Mouse (Mus musculus): Measurements from ENCODE around the gene Tmem236.

Gene Tmem236

DNA sequence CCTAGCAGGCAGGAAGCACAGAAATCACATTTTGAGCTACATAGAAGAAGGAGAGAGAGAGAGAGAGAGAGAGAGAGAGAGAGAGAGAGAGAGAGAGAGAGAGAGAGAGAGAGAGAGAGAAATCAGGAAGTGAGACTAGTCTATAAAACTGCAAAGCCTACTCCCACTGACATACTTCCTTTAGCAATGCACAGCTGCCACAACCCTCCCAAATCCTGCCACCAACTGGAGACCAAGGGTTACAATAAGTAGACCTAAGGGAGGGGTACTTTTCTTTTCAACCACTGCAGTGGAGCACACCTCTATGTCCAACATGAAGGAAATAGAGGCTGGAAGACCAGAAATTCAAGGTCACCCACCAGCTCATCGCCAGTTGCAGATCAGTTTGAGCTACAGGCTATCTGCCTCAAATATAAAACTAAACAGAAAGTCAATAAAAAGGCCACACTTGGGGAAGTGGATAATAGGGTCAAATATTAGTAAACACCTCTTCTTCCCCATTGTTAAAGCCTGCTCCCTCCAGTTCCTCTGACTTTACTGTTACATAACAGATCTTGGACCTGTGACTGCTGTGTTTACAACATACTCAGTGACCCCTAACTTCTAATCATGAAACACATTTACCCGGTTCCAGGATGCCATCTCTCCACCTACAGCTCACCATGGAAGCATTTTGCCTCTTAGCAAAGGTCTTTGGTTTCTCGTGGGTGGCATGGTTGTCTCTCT is 75.7 kb downstream of the Tmem236 start:
- no peak for DNase-seq (ENCODE audit: low read depth, low spot score)

DNA sequence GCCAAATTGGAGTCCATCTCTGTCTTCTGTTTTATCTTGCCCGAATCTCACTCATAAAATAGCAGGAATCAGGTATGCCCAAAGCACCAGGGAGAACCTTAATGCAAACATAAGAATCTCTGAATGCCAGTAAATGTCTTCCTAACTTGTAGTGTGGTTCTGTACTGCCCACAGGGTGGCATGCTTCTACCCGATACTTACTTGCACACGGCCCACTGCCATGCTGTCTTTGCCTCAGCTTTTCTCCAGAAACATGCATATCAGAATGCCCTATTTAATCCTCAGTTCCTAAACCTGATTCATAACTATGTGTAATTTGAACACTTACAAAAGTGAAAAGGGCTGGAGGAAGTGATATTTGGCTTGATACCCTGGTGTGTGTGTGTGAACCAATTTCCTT is 77.6 kb downstream of the Tmem236 start:
- DNase-seq (ENCODE audit: low read depth, low spot score): no peak

DNA sequence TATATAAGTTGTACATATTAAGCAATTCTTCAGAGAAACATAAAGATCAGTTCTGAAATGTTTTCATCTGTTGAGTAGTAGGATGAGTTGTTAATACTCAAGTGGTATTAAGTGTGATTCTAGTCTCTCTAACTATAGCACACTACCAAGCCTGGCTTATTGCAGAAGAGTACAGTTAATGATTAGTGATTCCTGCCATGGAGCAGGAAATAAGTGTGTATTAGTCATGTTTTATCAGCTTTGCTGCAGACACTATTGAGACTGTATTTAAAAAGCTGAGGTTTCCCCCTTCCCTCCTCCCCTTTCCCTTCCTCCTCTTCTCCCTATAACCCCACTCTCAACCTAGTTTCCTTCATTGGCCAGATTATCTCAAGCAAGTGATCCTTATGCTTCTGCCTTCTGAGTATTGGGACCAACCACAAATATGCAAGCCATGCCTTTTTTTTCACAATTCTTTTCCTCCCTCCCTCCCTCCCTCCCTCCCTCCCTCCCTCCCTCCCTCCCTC is 84.1 kb downstream of the Tmem236 start:
- no peak for DNase-seq (ENCODE audit: low read depth, low spot score)

DNA sequence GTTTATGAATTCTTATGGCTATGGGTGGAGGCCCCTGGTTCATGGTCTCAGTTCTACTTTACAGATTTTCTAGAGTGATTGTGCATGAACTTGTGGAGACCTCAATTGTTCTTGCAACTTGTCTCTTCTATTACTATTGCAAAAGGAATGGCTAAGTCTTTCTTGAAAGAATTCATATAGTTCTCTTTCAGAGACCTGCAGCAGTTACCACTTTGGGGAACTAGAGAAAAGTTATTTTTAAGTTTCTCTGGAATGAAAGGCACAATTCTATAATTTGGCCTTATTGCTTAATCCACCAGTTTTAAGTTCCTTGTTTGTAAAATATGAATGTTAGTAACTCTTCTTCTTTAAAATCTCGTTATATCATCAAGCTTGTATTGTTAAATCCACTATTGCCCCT is 87.8 kb downstream of the Tmem236 start:
- DNase-seq (ENCODE audit: low read depth, low spot score): no peak

GRCm38 (mm10) chr2:14269160-14269559 is 94.8 kb downstream of the Tmem236 start:
- no peak for DNase-seq (ENCODE audit: low read depth, low spot score)
